In genomic region chr10:7667342-7667802, GRCm38 (mm10) we compare ENCODE assay signal across 8 mouse cellular contexts. TPM values are rescaled to one million over a fixed set of nuclear protein-coding genes. Genes with fewer than 3 reads are reported as not detected.
A peak's percentile ranks its signal among the peaks of the same experiment; 100 is the strongest.
DNase-seq lines count a peak whose midpoint lies in the region; ATAC-seq and TF ChIP-seq lines count a peak whose summit lies in the region.

Gene Nup43 (plus strand): TSS chr10:7667503.

- no peaks in the 10 kb centered on the region for H3K27me3 ChIP-seq in CH12.LX (replicated peaks)
- no peaks in the 10 kb centered on the region for H3K27me3 ChIP-seq in forebrain, embryonic 11.5 days (ENCODE audit: control insufficient read depth, insufficient read depth, low read length)
- no peaks in the 10 kb centered on the region for H3K27me3 ChIP-seq in heart, postnatal 0 days (ENCODE audit: control insufficient read depth, insufficient read depth, low read length)
- H3K27me3 ChIP-seq in liver, postnatal 0 days (ENCODE audit: insufficient read depth, low read length): no peaks in the 10 kb centered on the region
- no peaks in the 10 kb centered on the region for H3K27me3 ChIP-seq in neural tube, embryonic 14.5 days (ENCODE audit: control insufficient read depth, insufficient read depth, low read length)

- dilution Hi-C loops in CH12.LX (cut with MboI; ENCODE audit: extremely low pct_ligation_motif_present, extremely low pct_unique_long_range_greater_than_20kb, low sequenced_read_pairs): no loop called here

- peak within 1 kb of the TSS; percentile 85 for H3K4me2 ChIP-seq in CH12.LX (ENCODE audit: insufficient read depth, low read depth, poor library complexity, severe bottlenecking)
- H3K4me2 ChIP-seq in forebrain, embryonic 11.5 days (ENCODE audit: low read depth, low read length, severe bottlenecking): peak within 1 kb of the TSS; percentile 63
- peak within 1 kb of the TSS; percentile 93 for H3K4me2 ChIP-seq in heart, postnatal 0 days (ENCODE audit: low read depth, low read length)
- H3K4me2 ChIP-seq in liver, postnatal 0 days (ENCODE audit: low read depth, low read length): peak within 1 kb of the TSS; percentile 72
- peak within 1 kb of the TSS; percentile 70 for H3K4me2 ChIP-seq in neural tube, embryonic 14.5 days (ENCODE audit: low read depth, low read length)

- H3K4me3 ChIP-seq in CH12.LX (replicated peaks in 1 of 3; ENCODE audit: low read depth in 2 of 3, low read length in 2 of 3, poor library complexity in 1 of 3): peak within 1 kb of the TSS; percentile 73 to 77 (median 76)
- peak within 1 kb of the TSS; percentile 80 for H3K4me3 ChIP-seq in forebrain, embryonic 11.5 days (ENCODE audit: low read depth, low read length)
- H3K4me3 ChIP-seq in heart, postnatal 0 days (ENCODE audit: low read depth, low read length): peak within 1 kb of the TSS; percentile 82
- peak within 1 kb of the TSS; percentile 89 for H3K4me3 ChIP-seq in liver, postnatal 0 days (ENCODE audit: low read depth, low read length)
- H3K4me3 ChIP-seq in neural tube, embryonic 14.5 days (ENCODE audit: low read depth, low read length): peak within 1 kb of the TSS; percentile 70

- peaks cover 18 to 31% of the 10 kb centered on the region in 2 experiments for H3K36me3 ChIP-seq in CH12.LX (replicated peaks in 1 of 2; ENCODE audit: control insufficient read depth in 1 of 2, insufficient read depth in 1 of 2, low read length in 1 of 2)
- H3K36me3 ChIP-seq in forebrain, embryonic 11.5 days (ENCODE audit: control insufficient read depth, insufficient read depth, low read length): peaks cover 2% of the 10 kb centered on the region; the same call in 1 of the 2 replicates
- no peaks in the 10 kb centered on the region for H3K36me3 ChIP-seq in heart, postnatal 0 days (replicated peaks; ENCODE audit: control insufficient read depth, insufficient read depth, low read length)
- peaks cover 9% of the 10 kb centered on the region for H3K36me3 ChIP-seq in liver, postnatal 0 days (replicated peaks; ENCODE audit: insufficient read depth, low read length)
- H3K36me3 ChIP-seq in neural tube, embryonic 14.5 days (ENCODE audit: control insufficient read depth, insufficient read depth, low read length): no peaks in the 10 kb centered on the region

- no peaks in the 10 kb centered on the region for H3K9me3 ChIP-seq in CH12.LX (replicated peaks; ENCODE audit: low read length)
- no peaks in the 10 kb centered on the region for H3K9me3 ChIP-seq in forebrain, embryonic 11.5 days (ENCODE audit: control insufficient read depth, low read length)
- H3K9me3 ChIP-seq in heart, postnatal 0 days (replicated peaks; ENCODE audit: control insufficient read depth, low read length): no peaks in the 10 kb centered on the region
- H3K9me3 ChIP-seq in liver, postnatal 0 days (ENCODE audit: low read length): no peaks in the 10 kb centered on the region
- H3K9me3 ChIP-seq in neural tube, embryonic 14.5 days (ENCODE audit: control insufficient read depth, low read length): no peaks in the 10 kb centered on the region

- peak; percentile 84 for ATAC-seq in forebrain, embryonic 11.5 days (replicated peaks; ENCODE audit: low FRiP score)
- ATAC-seq in heart, postnatal 0 days (ENCODE audit: insufficient read depth, low read depth): peak; percentile 73
- ATAC-seq in liver, postnatal 0 days: peak; percentile 61
- peak; percentile 84 for ATAC-seq in neural tube, embryonic 14.5 days (ENCODE audit: low read depth)

- peaks cover 24% of the 10 kb centered on the region for H3K79me2 ChIP-seq in CH12.LX (replicated peaks; ENCODE audit: control insufficient read depth, extremely low read depth, insufficient read depth, poor library complexity, severe bottlenecking)

- peak; percentile 82 for TF ChIP-seq POLR2A in CH12.LX (IDR thresholded peaks at IDR 0.05; ENCODE audit: low read depth, low read length)

- peak; percentile 89 for DNase-seq in CH12.LX (ENCODE audit: extremely low read depth)
- peak; percentile 88 for DNase-seq in c-Kit-positive CD71-positive TER-119-negative erythroid progenitor cells, embryonic 14.5 days (ENCODE audit: low read depth)
- DNase-seq in forebrain, embryonic 11.5 days (ENCODE audit: low spot score): peak; percentile 93
- peak; percentile 88 for DNase-seq in heart, postnatal 0 days (ENCODE audit: low spot score)
- DNase-seq in large intestine, adult 2 months (ENCODE audit: low read depth, low spot score): peak; percentile 78
- peak; percentile 92 for DNase-seq in liver, postnatal 0 days
- peak; percentile 91 for DNase-seq in testis, postnatal 10 days (ENCODE audit: low spot score)

- peak within 1 kb of the TSS; percentile 69 for H3K27ac ChIP-seq in CH12.LX (ENCODE audit: insufficient read depth, low read depth)
- 0 out of 2 replicates have a peak within 1 kb of the TSS, but pooled peaks have one; percentile 50 for H3K27ac ChIP-seq in forebrain, embryonic 11.5 days (ENCODE audit: low read depth, low read length)
- peak within 1 kb of the TSS; percentile 64; the same call in 1 of the 2 replicates for H3K27ac ChIP-seq in heart, postnatal 0 days (ENCODE audit: low read depth)
- peak within 1 kb of the TSS; percentile 69 for H3K27ac ChIP-seq in liver, postnatal 0 days (ENCODE audit: low read depth)
- H3K27ac ChIP-seq in neural tube, embryonic 14.5 days (ENCODE audit: low read depth, low read length): 0 out of 2 replicates have a peak within 1 kb of the TSS, but pooled peaks have one; percentile 25

- WGBS in forebrain, embryonic 11.5 days: under 1% methylated on average over 24 of the region's 24 CpGs
- under 1% methylated on average over 24 of the region's 24 CpGs for WGBS in heart, postnatal 0 days
- under 1% methylated on average over 24 of the region's 24 CpGs for WGBS in large intestine, adult 2 months
- 0% methylated on average over 24 of the region's 24 CpGs for WGBS in liver, postnatal 0 days (ENCODE audit: insufficient replicate concordance)
- under 1% methylated on average over 24 of the region's 24 CpGs for WGBS in neural tube, embryonic 14.5 days

- peak within 1 kb of the TSS; percentile 92 for H3K9ac ChIP-seq in CH12.LX (ENCODE audit: insufficient read depth, low read depth)
- H3K9ac ChIP-seq in forebrain, embryonic 11.5 days (ENCODE audit: low read length): peak within 1 kb of the TSS; percentile 75
- H3K9ac ChIP-seq in heart, postnatal 0 days (replicated peaks; ENCODE audit: low read depth, low read length): peak within 1 kb of the TSS; percentile 74
- peak within 1 kb of the TSS; percentile 68 for H3K9ac ChIP-seq in liver, postnatal 0 days (replicated peaks)
- peak within 1 kb of the TSS; percentile 63 for H3K9ac ChIP-seq in neural tube, embryonic 14.5 days (replicated peaks; ENCODE audit: low read depth, low read length)

- in situ Hi-C loops in CH12.LX (cut with MboI; ENCODE audit: low pct_ligation_motif_present, low pct_unique_long_range_greater_than_20kb, low sequenced_read_pairs): no loop called here

- no peak for TF ChIP-seq RAD21 in CH12.LX (IDR thresholded peaks at IDR 0.05; ENCODE audit: low read depth, low read length)

- TF ChIP-seq CTCF in CH12.LX (conservative IDR thresholded peaks at IDR 0.05 in 1 of 2, IDR thresholded peaks at IDR 0.05 in 1 of 2; ENCODE audit: low read depth in 2 of 2, low read length in 2 of 2): no peak
- no peak for TF ChIP-seq CTCF in heart, postnatal 0 days (IDR thresholded peaks at IDR 0.05; ENCODE audit: low read depth)
- TF ChIP-seq CTCF in liver, postnatal 0 days (IDR thresholded peaks at IDR 0.05; ENCODE audit: low read depth): no peak

- peaks cover 3 to 14% of the 10 kb centered on the region in 2 experiments; a peak in 2 of 4 replicates for H3K4me1 ChIP-seq in CH12.LX (ENCODE audit: control insufficient read depth in 1 of 2, insufficient read depth in 2 of 2)
- H3K4me1 ChIP-seq in forebrain, embryonic 11.5 days (replicated peaks; ENCODE audit: control insufficient read depth, insufficient read depth, low read length): peaks cover 6% of the 10 kb centered on the region
- H3K4me1 ChIP-seq in heart, postnatal 0 days (ENCODE audit: control insufficient read depth, insufficient read depth): peaks cover 5% of the 10 kb centered on the region
- peaks cover 15% of the 10 kb centered on the region for H3K4me1 ChIP-seq in liver, postnatal 0 days (ENCODE audit: insufficient read depth)
- H3K4me1 ChIP-seq in neural tube, embryonic 14.5 days (ENCODE audit: control insufficient read depth, insufficient read depth, low read length): peaks cover 11% of the 10 kb centered on the region

- TF ChIP-seq EP300 in CH12.LX (IDR thresholded peaks at IDR 0.05; ENCODE audit: low read length): no peak
- peak; percentile 39; the same call in 1 of the 2 replicates for TF ChIP-seq EP300 in heart, postnatal 0 days (IDR thresholded peaks at IDR 0.05; ENCODE audit: low read depth)
- TF ChIP-seq EP300 in liver, postnatal 0 days (IDR thresholded peaks at IDR 0.05; ENCODE audit: low read depth): no peak; the same call in 1 of the 2 replicates

TF ChIP-seq in CH12.LX, 34 proteins besides CTCF, POLR2A, EP300 and RAD21 (continues in another document):
- TF ChIP-seq MAZ (IDR thresholded peaks at IDR 0.05; ENCODE audit: low read depth, low read length): peak; percentile 38; the same call in 1 of the 2 replicates
- TF ChIP-seq MYC (IDR thresholded peaks at IDR 0.05; ENCODE audit: low read depth, low read length): peak; percentile 92
- TF ChIP-seq ZC3H11A (IDR thresholded peaks at IDR 0.05; ENCODE audit: low read depth, low read length): no peak
- peak; percentile 67 for TF ChIP-seq TBP (conservative IDR thresholded peaks at IDR 0.05; ENCODE audit: low read depth, low read length)
- no peak for TF ChIP-seq USF2 (conservative IDR thresholded peaks at IDR 0.05; ENCODE audit: low read depth, low read length)
- TF ChIP-seq IRF4 (IDR thresholded peaks at IDR 0.05; ENCODE audit: low read depth, low read length): 0 out of 2 replicates have a peak, but pooled peaks have one; percentile 11
- TF ChIP-seq BHLHE40 (IDR thresholded peaks at IDR 0.05; ENCODE audit: low read depth, low read length): no peak; the same call in 1 of the 2 replicates
- peak; percentile 57; the same call in 1 of the 2 replicates for TF ChIP-seq MEF2A (IDR thresholded peaks at IDR 0.05; ENCODE audit: borderline replicate concordance, low read depth, low read length)
- TF ChIP-seq MAFK (IDR thresholded peaks at IDR 0.05; ENCODE audit: insufficient replicate concordance, low read length): 0 out of 2 replicates have a peak, but pooled peaks have one; percentile 15
- TF ChIP-seq KAT2A (IDR thresholded peaks at IDR 0.05; ENCODE audit: insufficient replicate concordance, low read length): peak; percentile 83; the same call in 1 of the 2 replicates

RNA-seq across cellular contexts. Expression of gene Nup43, which starts in this region (rescaled TPM):
- total RNA-seq in CH12.LX (2012; rRNA removed) (47.9 and 53.8 TPM in 2 replicates), CH12.LX (2014; rRNA removed) (117 and 138 TPM in 2 replicates)
- polyA plus RNA-seq in CH12.LX (2012; ENCODE audit: insufficient read length, low read depth): 66.7 and 73.5 TPM in 2 replicates
- 66.6 and 73.4 TPM in 2 replicates for polyA plus RNA-seq in forebrain, embryonic 11.5 days (2014; fragmentation: Nextera tagmentation; extraction: Ambion mirVana)
- total RNA-seq in heart, postnatal 0 days (2014; rRNA removed; ENCODE audit: low replicate concordance): 2.6 and 22.2 TPM in 2 replicates
- polyA plus RNA-seq in heart, postnatal 0 days (2015; fragmentation: Nextera tagmentation; extraction: Ambion mirVana): 16.7 and 20.8 TPM in 2 replicates
- polyA plus RNA-seq in large intestine, adult 2 months (2012; rRNA removed): 8.4 and 13.5 TPM in 2 replicates
- polyA plus RNA-seq in liver, postnatal 0 days (2015; fragmentation: Nextera tagmentation; extraction: Ambion mirVana): 12.4 and 13.7 TPM in 2 replicates
- 26.7 and 28.0 TPM in 2 replicates for polyA plus RNA-seq in neural tube, embryonic 14.5 days (2014; fragmentation: Nextera tagmentation; extraction: Ambion mirVana)

Comparison
In these comparisons a context has a peak if more than half of its experiments do, and no peak if none do; other contexts are left out.
1. Peak in every context shown above with its lines: DNase-seq, ATAC-seq, H3K4me3 ChIP-seq and H3K27ac ChIP-seq.